Mouse (Mus musculus) layer of hippocampus, postnatal 25 days (tissue): ENCODE data around the gene Gm17324. TPM values are rescaled to one million over a fixed set of nuclear protein-coding genes. Genes with fewer than 3 reads are reported as not detected.

Source experiments
- DNase-seq, 2 experiments: peaks; one replicate each; pipeline ENCODE4 v3.0.0; 2022; ENCODE audit warnings: mixed read lengths in 2 of 2, low spot score in 1 of 2; ENCODE audit errors: extremely low spot score in 1 of 2
- total RNA-seq, 2 experiments: library from RNA; stranded (reverse); gene quantifications; 2 replicates each; pipeline ENCODE4 v1.2.3; 2021

Gm17324 gene
- total RNA-seq, 2 experiments from 2014 or later = 0.89 to 1.1 TPM

GRCm38 (mm10) chr9:78473588-78473987 lies 25.0 kb upstream of the Gm17324 start:
- no peak for DNase-seq

- DNase-seq = no peak
These were observed 17.1 kb upstream of the Gm17324 start for GRCm38 (mm10) chr9:78465725-78466124.

- no peak for DNase-seq
These were observed 14.8 kb upstream of the Gm17324 start for GRCm38 (mm10) chr9:78463337-78463736.

- no peak for DNase-seq
These were observed 8.4 kb upstream of the Gm17324 start for GRCm38 (mm10) chr9:78457026-78457425.

- no peak for DNase-seq
These were observed 2.8 kb upstream of the Gm17324 start for GRCm38 (mm10) chr9:78451382-78451781.

GRCm38 (mm10) chr9:78450404-78450803 lies 1.8 kb upstream of the Gm17324 start:
- no peak for DNase-seq

GRCm38 (mm10) chr9:78447606-78447972 lies 997 bp downstream of the Gm17324 start:
- no peak for DNase-seq

- DNase-seq = no peak
These were observed 5.8 kb downstream of the Gm17324 start, which contains the start of gene Cgas for GRCm38 (mm10) chr9:78442579-78443392. Gene Cgas (minus strand): TSS chr9:78443237.

- DNase-seq = no peak
These were observed 6.4 kb downstream of the Gm17324 start for GRCm38 (mm10) chr9:78442237-78442578.

- no peak for DNase-seq
These were observed 9.2 kb downstream of the Gm17324 start for GRCm38 (mm10) chr9:78439426-78439825.

GRCm38 (mm10) chr9:78432471-78432870 lies 16.1 kb downstream of the Gm17324 start:
- DNase-seq = no peak

GRCm38 (mm10) chr9:78430486-78430885 lies 18.1 kb downstream of the Gm17324 start:
- DNase-seq = no peak

- DNase-seq = no peak
These were observed 19.0 kb downstream of the Gm17324 start for GRCm38 (mm10) chr9:78429551-78429950.

- DNase-seq = no peak
These were observed 19.6 kb downstream of the Gm17324 start for GRCm38 (mm10) chr9:78428870-78429432.

GRCm38 (mm10) chr9:78428185-78428584 lies 20.4 kb downstream of the Gm17324 start:
- DNase-seq = no peak

GRCm38 (mm10) chr9:78427362-78427781 lies 21.2 kb downstream of the Gm17324 start:
- no peak for DNase-seq

GRCm38 (mm10) chr9:78401596-78401995 lies 47.0 kb downstream of the Gm17324 start:
- no peak for DNase-seq

GRCm38 (mm10) chr9:78400570-78400969 lies 48.0 kb downstream of the Gm17324 start:
- no peak for DNase-seq
